Mouse (Mus musculus): ENCODE measurements at regions not wholly inside any gene's neighbourhood (a gene's known extent, or its start where the extent isn't known, plus 50 kb on each side); places are given as distances from the start of the nearest gene placed in this dataset.

GRCm38 (mm10) chr3:130922812-130923614 is 187.3 kb upstream of the Lef1 start:
- H3K9me3 ChIP-seq (replicated peaks; ENCODE audit: control insufficient read depth, low read length), result no peaks in the 10 kb centered on the region
- no peaks in the 10 kb centered on the region for H3K4me1 ChIP-seq (ENCODE audit: control insufficient read depth, insufficient read depth, low read length)
- WGBS (ENCODE audit: insufficient replicate concordance), result 29% methylated on average over 23 of the region's 23 CpGs
- H3K9ac ChIP-seq (ENCODE audit: low read depth, low read length), result peak overlapping the region; percentile 43; the same call in 1 of the 2 replicates
- no peaks in the 10 kb centered on the region for H3K36me3 ChIP-seq (ENCODE audit: control insufficient read depth, insufficient read depth, low read length)
- peak overlapping the region; percentile 20; the same call in 1 of the 2 replicates for H3K4me3 ChIP-seq (ENCODE audit: low read depth, low read length)
- no peak for ATAC-seq (replicated peaks; ENCODE audit: insufficient number of reproducible peaks, low FRiP score, low TSS enrichment)
- H3K4me2 ChIP-seq, result peak overlapping the region; percentile 57
- H3K27ac ChIP-seq (ENCODE audit: low read depth, low read length), result no peak overlapping the region
- no peaks in the 10 kb centered on the region for H3K27me3 ChIP-seq (ENCODE audit: control insufficient read depth, insufficient read depth, low read length)

- ATAC-seq (replicated peaks; ENCODE audit: insufficient number of reproducible peaks, low FRiP score, low TSS enrichment), result no peak
Observed at GRCm38 (mm10) chr3:130921621-130922245, 188.5 kb upstream of the Lef1 start.

GRCm38 (mm10) chr3:130913812-130914211 is 183.6 kb upstream of the Rpl34 start:
- ATAC-seq (replicated peaks; ENCODE audit: insufficient number of reproducible peaks, low FRiP score, low TSS enrichment), result no peak
- peaks cover 4% of the 10 kb centered on the region; the same call in 1 of the 2 replicates for H3K4me1 ChIP-seq (ENCODE audit: control insufficient read depth, insufficient read depth, low read length)
- H3K27me3 ChIP-seq (ENCODE audit: control insufficient read depth, insufficient read depth, low read length), result no peaks in the 10 kb centered on the region
- no peaks in the 10 kb centered on the region for H3K9me3 ChIP-seq (replicated peaks; ENCODE audit: control insufficient read depth, low read length)
- WGBS (ENCODE audit: insufficient replicate concordance), result 50% methylated on average over 7 of the region's 7 CpGs
- H3K36me3 ChIP-seq (ENCODE audit: control insufficient read depth, insufficient read depth, low read length), result no peaks in the 10 kb centered on the region
- no peak overlapping the region for H3K4me3 ChIP-seq (ENCODE audit: low read depth, low read length)
- no peak overlapping the region for H3K9ac ChIP-seq (ENCODE audit: low read depth, low read length)
- no peak overlapping the region for H3K27ac ChIP-seq (ENCODE audit: low read depth, low read length)
- H3K4me2 ChIP-seq, result no peak overlapping the region

More at GRCm38 (mm10) chr3:130921621-130922245, 188.5 kb upstream of the Lef1 start:
- Histone ChIP-seq H3K9me3 (replicated peaks; ENCODE audit: control insufficient read depth, low read length) (no peaks in the 10 kb centered on the region), H3K4me2 (no peak overlapping the region), H3K4me3 (ENCODE audit: low read depth, low read length) (no peak overlapping the region), H3K36me3 (ENCODE audit: control insufficient read depth, insufficient read depth, low read length) (no peaks in the 10 kb centered on the region), H3K27ac (ENCODE audit: low read depth, low read length) (no peak overlapping the region), H3K4me1 (ENCODE audit: control insufficient read depth, insufficient read depth, low read length) (no peaks in the 10 kb centered on the region), H3K9ac (ENCODE audit: low read depth, low read length) (no peak overlapping the region), H3K27me3 (ENCODE audit: control insufficient read depth, insufficient read depth, low read length) (no peaks in the 10 kb centered on the region)
- 85% methylated on average over 9 of the region's 9 CpGs for WGBS (ENCODE audit: insufficient replicate concordance)

GRCm38 (mm10) chr3:130905101-130905500 is 174.9 kb upstream of the Rpl34 start:
- no peak for ATAC-seq (replicated peaks; ENCODE audit: insufficient number of reproducible peaks, low FRiP score, low TSS enrichment)
- no peak overlapping the region for H3K9ac ChIP-seq (ENCODE audit: low read depth, low read length)
- H3K4me3 ChIP-seq (ENCODE audit: low read depth, low read length), result no peak overlapping the region
- 35% methylated on average over 8 of the region's 8 CpGs for WGBS (ENCODE audit: insufficient replicate concordance)
- H3K9me3 ChIP-seq (replicated peaks; ENCODE audit: control insufficient read depth, low read length), result no peaks in the 10 kb centered on the region
- H3K4me1 ChIP-seq (ENCODE audit: control insufficient read depth, insufficient read depth, low read length), result peaks cover 13% of the 10 kb centered on the region
- H3K27me3 ChIP-seq (ENCODE audit: control insufficient read depth, insufficient read depth, low read length), result no peaks in the 10 kb centered on the region
- H3K36me3 ChIP-seq (ENCODE audit: control insufficient read depth, insufficient read depth, low read length), result no peaks in the 10 kb centered on the region
- no peak overlapping the region for H3K4me2 ChIP-seq
- H3K27ac ChIP-seq (ENCODE audit: low read depth, low read length), result no peak overlapping the region

GRCm38 (mm10) chr3:130903329-130903728 is 173.1 kb upstream of the Rpl34 start:
- Histone ChIP-seq H3K4me1 (ENCODE audit: control insufficient read depth, insufficient read depth, low read length) (peaks cover 19% of the 10 kb centered on the region), H3K27me3 (ENCODE audit: control insufficient read depth, insufficient read depth, low read length) (no peaks in the 10 kb centered on the region), H3K4me2 (no peak overlapping the region), H3K4me3 (ENCODE audit: low read depth, low read length) (no peak overlapping the region), H3K9me3 (replicated peaks; ENCODE audit: control insufficient read depth, low read length) (no peaks in the 10 kb centered on the region), H3K27ac (ENCODE audit: low read depth, low read length) (no peak overlapping the region), H3K9ac (ENCODE audit: low read depth, low read length) (no peak overlapping the region), H3K36me3 (ENCODE audit: control insufficient read depth, insufficient read depth, low read length) (no peaks in the 10 kb centered on the region)
- 73% methylated on average over 7 of the region's 7 CpGs for WGBS (ENCODE audit: insufficient replicate concordance)
- no peak for ATAC-seq (replicated peaks; ENCODE audit: insufficient number of reproducible peaks, low FRiP score, low TSS enrichment)

GRCm38 (mm10) chr3:130902376-130902775 is 172.2 kb upstream of the Rpl34 start:
- Histone ChIP-seq H3K9me3 (replicated peaks; ENCODE audit: control insufficient read depth, low read length) (no peaks in the 10 kb centered on the region), H3K4me3 (ENCODE audit: low read depth, low read length) (no peak overlapping the region), H3K4me2 (no peak overlapping the region), H3K4me1 (ENCODE audit: control insufficient read depth, insufficient read depth, low read length) (peaks cover 19% of the 10 kb centered on the region), H3K27ac (ENCODE audit: low read depth, low read length) (no peak overlapping the region), H3K27me3 (ENCODE audit: control insufficient read depth, insufficient read depth, low read length) (no peaks in the 10 kb centered on the region), H3K36me3 (ENCODE audit: control insufficient read depth, insufficient read depth, low read length) (no peaks in the 10 kb centered on the region), H3K9ac (ENCODE audit: low read depth, low read length) (no peak overlapping the region)
- 84% methylated on average over 7 of the region's 7 CpGs for WGBS (ENCODE audit: insufficient replicate concordance)
- no peak for ATAC-seq (replicated peaks; ENCODE audit: insufficient number of reproducible peaks, low FRiP score, low TSS enrichment)

GRCm38 (mm10) chr3:130901343-130901742 is 171.1 kb upstream of the Rpl34 start:
- Histone ChIP-seq H3K4me1 (ENCODE audit: control insufficient read depth, insufficient read depth, low read length) (peaks cover 19% of the 10 kb centered on the region), H3K9ac (ENCODE audit: low read depth, low read length) (no peak overlapping the region), H3K4me2 (no peak overlapping the region), H3K36me3 (ENCODE audit: control insufficient read depth, insufficient read depth, low read length) (no peaks in the 10 kb centered on the region), H3K4me3 (ENCODE audit: low read depth, low read length) (no peak overlapping the region), H3K27me3 (ENCODE audit: control insufficient read depth, insufficient read depth, low read length) (no peaks in the 10 kb centered on the region), H3K9me3 (replicated peaks; ENCODE audit: control insufficient read depth, low read length) (no peaks in the 10 kb centered on the region), H3K27ac (ENCODE audit: low read depth, low read length) (peak overlapping the region; percentile 25; the same call in 1 of the 2 replicates)
- no peak for ATAC-seq (replicated peaks; ENCODE audit: insufficient number of reproducible peaks, low FRiP score, low TSS enrichment)
- WGBS (ENCODE audit: insufficient replicate concordance), result 70% methylated on average over 12 of the region's 12 CpGs

- peaks cover 19% of the 10 kb centered on the region for H3K4me1 ChIP-seq (ENCODE audit: control insufficient read depth, insufficient read depth, low read length)
- no peaks in the 10 kb centered on the region for H3K27me3 ChIP-seq (ENCODE audit: control insufficient read depth, insufficient read depth, low read length)
- no peak overlapping the region for H3K4me3 ChIP-seq (ENCODE audit: low read depth, low read length)
- WGBS (ENCODE audit: insufficient replicate concordance), result 66% methylated on average over 6 of the region's 6 CpGs
- H3K36me3 ChIP-seq (ENCODE audit: control insufficient read depth, insufficient read depth, low read length), result no peaks in the 10 kb centered on the region
- H3K9ac ChIP-seq (ENCODE audit: low read depth, low read length), result no peak overlapping the region
- no peaks in the 10 kb centered on the region for H3K9me3 ChIP-seq (replicated peaks; ENCODE audit: control insufficient read depth, low read length)
- 0 out of 2 replicates have a peak, but pooled peaks have one; percentile 4 for ATAC-seq (replicated peaks; ENCODE audit: insufficient number of reproducible peaks, low FRiP score, low TSS enrichment)
- peak overlapping the region; percentile 50; the same call in 1 of the 2 replicates for H3K27ac ChIP-seq (ENCODE audit: low read depth, low read length)
- peak overlapping the region; percentile 29 for H3K4me2 ChIP-seq
Observed at GRCm38 (mm10) chr3:130900846-130901245, 170.6 kb upstream of the Rpl34 start.

Data from heart, embryonic 11.5 days (tissue).